ENCODE assay signal across 8 mouse cellular contexts in the genomic region with DNA sequence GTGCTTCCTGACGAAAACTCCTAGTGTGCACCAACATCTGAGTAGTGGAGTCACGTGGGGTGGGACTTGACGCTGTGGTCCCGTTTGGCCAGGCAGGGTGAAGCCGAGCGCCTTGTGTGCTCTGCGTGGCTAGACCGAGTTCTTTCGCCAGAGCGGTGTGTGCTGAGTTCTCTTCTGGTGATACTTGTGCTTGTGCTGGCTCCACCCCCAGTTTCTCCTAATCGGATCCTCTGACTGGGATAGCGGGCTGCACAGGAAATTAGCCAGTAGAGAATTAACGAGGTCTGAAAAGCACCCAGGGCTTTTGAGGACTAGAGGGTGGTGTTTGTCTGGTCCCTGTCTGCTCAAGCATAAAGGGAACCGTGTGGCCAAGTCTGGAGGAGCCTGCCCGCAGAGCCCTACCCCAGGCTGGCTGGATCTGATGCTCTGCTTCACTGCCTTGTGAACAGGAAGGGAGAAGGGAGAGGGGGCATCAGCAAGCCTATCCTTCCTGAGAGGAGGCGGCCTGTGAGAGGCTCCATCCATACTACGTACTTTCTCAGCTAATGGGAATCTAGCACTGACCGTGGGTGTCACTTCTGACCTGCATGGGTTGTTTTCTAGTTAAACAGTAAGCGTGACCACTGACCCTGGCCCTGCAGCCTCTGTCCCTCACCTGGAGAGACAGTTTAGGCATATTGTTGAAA. TPM values are rescaled to one million over a fixed set of nuclear protein-coding genes. Genes with fewer than 3 reads are reported as not detected.
DNase-seq lines count a peak whose midpoint lies in the region; ATAC-seq and TF ChIP-seq lines count a peak whose summit lies in the region.

No protein-coding gene starts in this region.

- no peaks in the 10 kb centered on the region for H3K9me3 ChIP-seq in forebrain, postnatal 0 days (ENCODE audit: low read length)

- DNase-seq in layer of hippocampus, adult 9-11 months = peak; percentile 45
- no peak for DNase-seq in layer of hippocampus, adult 11-12 months (ENCODE audit: low spot score)
- no peak for DNase-seq in forebrain, postnatal 0 days
- peak; percentile 83 to 91 for DNase-seq in kidney, postnatal 25 days
- peak; percentile 54 for DNase-seq in retina, postnatal 7 days (ENCODE audit: low read depth, low spot score)
- no peak for DNase-seq in right cerebral cortex, postnatal 4 days
- DNase-seq in thymus, postnatal 36 days = no peak
- DNase-seq in urinary bladder, adult 2 months (ENCODE audit: low spot score) = no peak

- no peak overlapping the region for H3K9ac ChIP-seq in forebrain, postnatal 0 days

- WGBS in forebrain, postnatal 0 days = 30% methylated on average over 19 of the region's 19 CpGs

- H3K27ac ChIP-seq in forebrain, postnatal 0 days (ENCODE audit: low read depth, low read length) = no peak overlapping the region

- H3K4me2 ChIP-seq in forebrain, postnatal 0 days (ENCODE audit: low read depth) = 0 out of 2 replicates have a peak overlapping the region, but pooled peaks have one; percentile 13

- no peak overlapping the region for H3K4me3 ChIP-seq in forebrain, postnatal 0 days (ENCODE audit: low read depth, low read length)

- H3K27me3 ChIP-seq in forebrain, postnatal 0 days (ENCODE audit: insufficient read depth, low read length) = no peaks in the 10 kb centered on the region

- H3K36me3 ChIP-seq in forebrain, postnatal 0 days (ENCODE audit: insufficient read depth) = no peaks in the 10 kb centered on the region; the same call in 1 of the 2 replicates

- no peaks in the 10 kb centered on the region for H3K4me1 ChIP-seq in forebrain, postnatal 0 days (ENCODE audit: insufficient read depth)

- TF ChIP-seq CTCF in forebrain, postnatal 0 days (IDR thresholded peaks at IDR 0.05; ENCODE audit: low read depth) = no peak

- peak; percentile 36 for ATAC-seq in forebrain, postnatal 0 days

RNA-seq across cellular contexts. Expression of a gene that starts 28.7 kb away (rescaled TPM):
- 35.5 and 44.2 TPM in 2 replicates for total RNA-seq in forebrain, postnatal 0 days (2014; rRNA removed)
- 20.4 and 26.2 TPM in 2 replicates for polyA plus RNA-seq in forebrain, postnatal 0 days (2015; fragmentation: Nextera tagmentation; extraction: Ambion mirVana)
- 44.2 and 46.6 TPM in 2 replicates for polyA plus RNA-seq in urinary bladder, adult 2 months (2012; rRNA removed)

RNA-seq across cellular contexts. Expression of a gene that starts 52.3 kb away (rescaled TPM):
- 10.1 and 11.5 TPM in 2 replicates for total RNA-seq in forebrain, postnatal 0 days (2014; rRNA removed)
- polyA plus RNA-seq in forebrain, postnatal 0 days (2015; fragmentation: Nextera tagmentation; extraction: Ambion mirVana) = 7.3 and 8.3 TPM in 2 replicates
- polyA plus RNA-seq in urinary bladder, adult 2 months (2012; rRNA removed) = 0.86 and 1.4 TPM in 2 replicates

Comparison
In these comparisons a context has a peak if more than half of its experiments do, and no peak if none do; other contexts are left out.
1. DNase-seq: peak in layer of hippocampus, adult 9-11 months (single experiment), kidney, postnatal 25 days (2 of 2) and retina, postnatal 7 days (single experiment); none in layer of hippocampus, adult 11-12 months (single experiment), forebrain, postnatal 0 days (single experiment), right cerebral cortex, postnatal 4 days (single experiment), thymus, postnatal 36 days (0 of 2) and urinary bladder, adult 2 months (single experiment).